Mouse (Mus musculus) heart, embryonic 12.5 days (tissue): ENCODE measurements around the gene Gm28043. TPM values are rescaled to one million over a fixed set of nuclear protein-coding genes. Genes with fewer than 3 reads are reported as not detected.
"Not testable (repeated sequence)": the region's sequence is repeated elsewhere in the genome, so short reads cannot be mapped to it uniquely, and the experiment has no call there.

Experiments
- ATAC-seq: fragments of 200-750 bp; cut with Nextera tagmentation; 2 replicates; pipeline ENCODE4 v1.8.0; 2017; ENCODE audit warnings: moderate TSS enrichment, moderate library complexity; ENCODE audit not compliant: insufficient number of reproducible peaks, low FRiP score
- H3K27ac ChIP-seq: fragments of 300-500 bp; sonication (generic); 2 replicates; pipeline ENCODE4 v1.5.1; 2016; ENCODE audit warnings: mild to moderate bottlenecking, moderate library complexity; ENCODE audit not compliant: poor library complexity, severe bottlenecking
- H3K27me3 ChIP-seq: fragments of 300-500 bp; sonication (generic); replicated peaks from 2 replicates; pipeline ENCODE4 v1.6.1; 2016; ENCODE audit warnings: mild to moderate bottlenecking, moderate library complexity
- H3K36me3 ChIP-seq: fragments of 300-500 bp; sonication (generic); 2 replicates; pipeline ENCODE4 v1.6.1; 2016; ENCODE audit warnings: mild to moderate bottlenecking, moderate library complexity
- H3K4me1 ChIP-seq: fragments of 300-500 bp; sonication (generic); replicated peaks from 2 replicates; pipeline ENCODE4 v1.6.1; 2016; ENCODE audit warnings: mild to moderate bottlenecking
- H3K4me2 ChIP-seq: fragments of 300-500 bp; sonication (generic); 2 replicates; pipeline ENCODE4 v1.6.1; 2016; ENCODE audit warnings: mild to moderate bottlenecking, moderate library complexity
- H3K4me3 ChIP-seq: fragments of 300-500 bp; sonication (generic); 2 replicates; pipeline ENCODE4 v1.5.1; 2016; ENCODE audit warnings: mild to moderate bottlenecking
- H3K9ac ChIP-seq: fragments of 300-500 bp; sonication (generic); 2 replicates; pipeline ENCODE4 v1.6.1; 2016; ENCODE audit warnings: mild to moderate bottlenecking, moderate library complexity
- H3K9me3 ChIP-seq: fragments of 300-500 bp; sonication (generic); replicated peaks from 2 replicates; pipeline ENCODE4 v1.6.1; 2016; ENCODE audit warnings: mild to moderate bottlenecking, moderate library complexity
- WGBS: fragments of 180-500 bp; shearing (Covaris S2); methylation state at CpG from one replicate; pipeline ENCODE4 v1.1.7; 2016; 5-methylcytosine and 5-hydroxymethylcytosine counted together
- polyA plus RNA-seq: library from polyadenylated mRNA; unstranded; fragments of >200 nt; fragmentation: Nextera tagmentation; extraction: Ambion mirVana; gene quantifications from 2 replicates; pipeline ENCODE4 v1.2.1, GENCODE M21; 2016

Gene Gm28043
- polyA plus RNA-seq, 1 experiment from 2014 or later = 2.1 TPM

GRCm38 (mm10) chr17:29712565-29712964 lies 97.9 kb downstream of the Gm28043 start:
- 83% methylated on average over 7 of the region's 7 CpGs for WGBS
- no peak overlapping the region for H3K27ac ChIP-seq
- H3K4me3 ChIP-seq = no peak overlapping the region
- no peaks in the 10 kb centered on the region for H3K27me3 ChIP-seq
- H3K9ac ChIP-seq = no peak overlapping the region
- no peaks in the 10 kb centered on the region for H3K9me3 ChIP-seq
- ATAC-seq = no peak
- peaks cover 64% of the 10 kb centered on the region for H3K4me1 ChIP-seq
- no peak overlapping the region for H3K4me2 ChIP-seq
- 0 out of 2 replicates have a peak, but pooled peaks cover 2% of the 10 kb centered on the region for H3K36me3 ChIP-seq

GRCm38 (mm10) chr17:29713734-29714133 lies 99.1 kb downstream of the Gm28043 start:
- not testable (repeated sequence) for H3K27me3 ChIP-seq, H3K27ac ChIP-seq, H3K36me3 ChIP-seq, H3K9me3 ChIP-seq, ATAC-seq, H3K9ac ChIP-seq, H3K4me2 ChIP-seq, H3K4me3 ChIP-seq
- WGBS = 96% methylated on average over 4 of the region's 4 CpGs
- peaks cover 52% of the 10 kb centered on the region for H3K4me1 ChIP-seq

GRCm38 (mm10) chr17:29716732-29717445 lies 102.2 kb downstream of the Gm28043 start, which contains the start of gene Ccdc167:
Ccdc167 (minus strand) TSS chr17:29717044.
- Histone ChIP-seq H3K36me3 (0 out of 2 replicates have a peak, but pooled peaks cover 2% of the 10 kb centered on the region), H3K4me3 (peak within 1 kb of the TSS; percentile 62), H3K27ac (0 out of 2 replicates have a peak within 1 kb of the TSS, but pooled peaks have one; percentile 8), H3K27me3 (0 out of 2 replicates have a peak, but pooled peaks cover 2% of the 10 kb centered on the region), H3K4me1 (peaks cover 20% of the 10 kb centered on the region), H3K9ac (peak within 1 kb of the TSS; percentile 77), H3K4me2 (peak within 1 kb of the TSS; percentile 88), H3K9me3 (0 out of 2 replicates have a peak, but pooled peaks cover 2% of the 10 kb centered on the region)
- 5% methylated on average over 41 of the region's 41 CpGs for WGBS
- ATAC-seq = peak; percentile 98

DNA sequence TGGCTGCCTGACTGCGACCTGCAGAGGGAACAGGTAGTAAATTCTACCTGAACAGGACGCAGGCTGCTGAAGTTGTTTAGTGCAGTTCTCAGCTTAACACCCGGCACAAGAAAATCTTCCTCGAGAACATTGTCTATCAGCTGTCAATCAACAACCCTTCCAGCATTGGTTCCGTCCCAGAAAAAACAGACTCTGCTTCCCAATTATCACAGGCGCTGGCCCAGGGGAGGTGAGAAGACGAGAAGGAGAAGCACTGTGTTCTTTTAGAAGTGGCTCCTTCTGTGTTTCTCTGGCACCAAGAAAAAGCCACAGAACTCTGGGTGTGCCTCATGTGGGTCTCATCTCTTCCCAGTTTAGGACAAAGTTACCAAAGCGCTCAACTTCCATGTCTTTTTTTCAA lies 104.0 kb downstream of the Gm28043 start:
- Histone ChIP-seq H3K4me1 (peaks cover 11% of the 10 kb centered on the region), H3K9ac (no peak overlapping the region), H3K36me3 (0 out of 2 replicates have a peak, but pooled peaks cover 2% of the 10 kb centered on the region), H3K4me3 (no peak overlapping the region), H3K4me2 (no peak overlapping the region), H3K9me3 (0 out of 2 replicates have a peak, but pooled peaks cover 3% of the 10 kb centered on the region), H3K27ac (no peak overlapping the region), H3K27me3 (0 out of 2 replicates have a peak, but pooled peaks cover 3% of the 10 kb centered on the region)
- ATAC-seq = no peak
- 70% methylated on average over 8 of the region's 8 CpGs for WGBS

- 71% methylated on average over 13 of the region's 13 CpGs for WGBS
- 0 out of 2 replicates have a peak, but pooled peaks cover 3% of the 10 kb centered on the region for H3K9me3 ChIP-seq
Observed at GRCm38 (mm10) chr17:29719628-29720575, 105.2 kb downstream of the Gm28043 start.

GRCm38 (mm10) chr17:29720755-29721365 lies 106.2 kb downstream of the Gm28043 start:
- Histone ChIP-seq H3K4me1 (peaks cover 7% of the 10 kb centered on the region), H3K9ac (no peak overlapping the region), H3K36me3 (no peaks in the 10 kb centered on the region), H3K4me3 (no peak overlapping the region), H3K27me3 (0 out of 2 replicates have a peak, but pooled peaks cover 3% of the 10 kb centered on the region), H3K9me3 (0 out of 2 replicates have a peak, but pooled peaks cover 3% of the 10 kb centered on the region), H3K4me2 (no peak overlapping the region), H3K27ac (no peak overlapping the region)
- no peak for ATAC-seq
- 74% methylated on average over 11 of the region's 11 CpGs for WGBS

More at GRCm38 (mm10) chr17:29719628-29720575, 105.2 kb downstream of the Gm28043 start:
- no peak overlapping the region for H3K9ac ChIP-seq
- no peak for ATAC-seq
- H3K27me3 ChIP-seq = 0 out of 2 replicates have a peak, but pooled peaks cover 3% of the 10 kb centered on the region
- no peak overlapping the region for H3K27ac ChIP-seq
- no peaks in the 10 kb centered on the region for H3K36me3 ChIP-seq
- H3K4me1 ChIP-seq = peaks cover 11% of the 10 kb centered on the region
- no peak overlapping the region for H3K4me3 ChIP-seq
- no peak overlapping the region for H3K4me2 ChIP-seq

DNA sequence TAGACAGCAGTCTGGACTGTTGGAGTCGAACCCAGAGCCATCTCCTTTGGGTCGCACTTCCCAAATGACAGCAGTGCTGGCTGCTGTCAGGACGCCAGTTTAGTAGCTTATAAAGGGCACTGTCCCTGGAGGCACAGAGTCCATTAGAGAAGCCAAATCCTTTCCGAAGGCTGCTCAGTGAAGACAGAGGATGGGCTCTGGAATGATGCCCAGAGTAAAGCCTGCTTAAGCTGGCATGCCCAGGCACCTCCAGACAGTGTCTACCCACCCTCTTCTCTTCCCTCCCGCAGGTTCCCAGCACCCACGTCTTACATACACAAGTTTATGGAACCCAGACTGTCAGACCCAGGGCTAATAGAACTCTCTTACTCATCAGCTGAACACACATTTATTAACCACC lies 109.9 kb downstream of the Gm28043 start:
- no peaks in the 10 kb centered on the region for H3K4me1 ChIP-seq
- WGBS = 75% methylated on average over 6 of the region's 6 CpGs
- no peak overlapping the region for H3K27ac ChIP-seq
- ATAC-seq = no peak
- no peak overlapping the region for H3K9ac ChIP-seq
- H3K4me2 ChIP-seq = no peak overlapping the region
- no peak overlapping the region for H3K4me3 ChIP-seq
- 0 out of 2 replicates have a peak, but pooled peaks cover 3% of the 10 kb centered on the region for H3K27me3 ChIP-seq
- 0 out of 2 replicates have a peak, but pooled peaks cover 3% of the 10 kb centered on the region for H3K9me3 ChIP-seq
- no peaks in the 10 kb centered on the region for H3K36me3 ChIP-seq

GRCm38 (mm10) chr17:29725027-29725620 lies 110.4 kb downstream of the Gm28043 start:
- Histone ChIP-seq H3K9me3 (0 out of 2 replicates have a peak, but pooled peaks cover 3% of the 10 kb centered on the region), H3K4me2 (no peak overlapping the region), H3K27ac (no peak overlapping the region), H3K27me3 (0 out of 2 replicates have a peak, but pooled peaks cover 3% of the 10 kb centered on the region), H3K36me3 (no peaks in the 10 kb centered on the region), H3K4me3 (no peak overlapping the region), H3K9ac (no peak overlapping the region), H3K4me1 (peaks cover 3% of the 10 kb centered on the region)
- 71% methylated on average over 6 of the region's 6 CpGs for whole genome bisulfite sequencing
- ATAC-seq = no peak

DNA sequence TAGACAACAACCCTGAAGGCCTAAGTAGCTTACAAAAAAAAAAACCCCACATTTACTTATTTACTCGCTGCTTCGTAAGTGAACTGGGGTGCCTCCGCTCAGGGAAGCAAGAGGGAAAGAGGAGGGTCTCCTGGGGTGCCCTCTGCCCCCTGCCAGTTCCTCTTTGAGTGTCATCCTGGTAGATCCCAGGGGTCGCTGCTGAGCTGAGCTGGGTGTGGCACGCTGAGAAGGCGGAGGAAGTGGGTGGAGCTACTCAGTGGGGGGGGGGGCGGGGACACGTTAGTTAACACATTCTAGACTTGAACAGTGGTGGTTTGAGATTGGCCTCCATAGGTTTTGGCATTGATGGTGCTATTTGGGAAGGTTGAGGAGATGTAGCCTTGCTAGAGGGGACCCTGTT lies 113.4 kb downstream of the Gm28043 start:
- H3K9ac ChIP-seq = no peak overlapping the region
- H3K4me2 ChIP-seq = no peak overlapping the region
- no peaks in the 10 kb centered on the region for H3K36me3 ChIP-seq
- ATAC-seq = no peak
- no peaks in the 10 kb centered on the region for H3K9me3 ChIP-seq
- H3K4me3 ChIP-seq = no peak overlapping the region
- WGBS = 44% methylated on average over 8 of the region's 8 CpGs
- no peaks in the 10 kb centered on the region for H3K27me3 ChIP-seq
- no peak overlapping the region for H3K27ac ChIP-seq
- peaks cover 18% of the 10 kb centered on the region for H3K4me1 ChIP-seq
